Mouse (Mus musculus) testis, adult 2 months (tissue): ENCODE results near the gene Scube3.

Experiments used
- CTCF ChIP-seq: fragments of 200-500 bp; IDR thresholded peaks from 2 replicates; pipeline ENCODE4 v1.5.1; 2012; ENCODE audit warnings: low read depth, mild to moderate bottlenecking, inconsistent platforms, low read length, moderate library complexity; ENCODE audit not compliant: control insufficient read depth, insufficient read depth, insufficient replicate concordance
- POLR2A ChIP-seq: fragments of 200-500 bp; IDR thresholded peaks from 2 replicates; pipeline ENCODE4 v1.6.1; 2012; ENCODE audit warnings: low read depth, mild to moderate bottlenecking, inconsistent platforms, low read length, moderate library complexity; ENCODE audit not compliant: control insufficient read depth

DNA sequence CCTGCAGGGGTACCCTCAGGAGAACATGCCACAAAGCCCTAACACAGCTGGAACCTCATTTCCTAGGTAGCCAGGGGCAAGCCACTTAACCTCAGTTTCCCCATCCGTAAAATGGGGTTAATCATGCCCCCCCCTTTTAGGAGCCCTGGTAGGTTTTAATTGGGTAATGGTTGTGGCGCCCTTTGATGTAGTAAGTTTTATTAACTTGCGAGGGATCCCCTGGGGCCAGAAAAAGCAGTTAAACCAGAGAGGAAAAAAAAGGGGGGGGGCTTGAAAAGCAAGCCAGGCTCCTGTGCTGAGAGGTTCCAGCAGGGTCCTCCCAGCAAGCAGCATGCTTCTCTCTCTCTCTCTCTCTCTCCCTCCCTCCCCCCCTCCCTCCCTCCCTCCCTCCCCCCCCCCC lies 42.9 kb upstream of the Scube3 start:
- TF ChIP-seq CTCF (no peak), POLR2A (no peak)
